Mouse (Mus musculus) natural killer cell, adult 2 months (primary cell): ENCODE data around the gene Cenps.
"Not testable (repeated sequence)": the region's sequence is repeated elsewhere in the genome, so short reads cannot be mapped to it uniquely, and the experiment has no call there.

ENCODE experiments used
- DNase-seq, 2 experiments: peaks; one replicate each; pipeline ENCODE4 v3.0.0; 2022; ENCODE audit warnings: low spot score in 2 of 2

The Cenps gene

DNA sequence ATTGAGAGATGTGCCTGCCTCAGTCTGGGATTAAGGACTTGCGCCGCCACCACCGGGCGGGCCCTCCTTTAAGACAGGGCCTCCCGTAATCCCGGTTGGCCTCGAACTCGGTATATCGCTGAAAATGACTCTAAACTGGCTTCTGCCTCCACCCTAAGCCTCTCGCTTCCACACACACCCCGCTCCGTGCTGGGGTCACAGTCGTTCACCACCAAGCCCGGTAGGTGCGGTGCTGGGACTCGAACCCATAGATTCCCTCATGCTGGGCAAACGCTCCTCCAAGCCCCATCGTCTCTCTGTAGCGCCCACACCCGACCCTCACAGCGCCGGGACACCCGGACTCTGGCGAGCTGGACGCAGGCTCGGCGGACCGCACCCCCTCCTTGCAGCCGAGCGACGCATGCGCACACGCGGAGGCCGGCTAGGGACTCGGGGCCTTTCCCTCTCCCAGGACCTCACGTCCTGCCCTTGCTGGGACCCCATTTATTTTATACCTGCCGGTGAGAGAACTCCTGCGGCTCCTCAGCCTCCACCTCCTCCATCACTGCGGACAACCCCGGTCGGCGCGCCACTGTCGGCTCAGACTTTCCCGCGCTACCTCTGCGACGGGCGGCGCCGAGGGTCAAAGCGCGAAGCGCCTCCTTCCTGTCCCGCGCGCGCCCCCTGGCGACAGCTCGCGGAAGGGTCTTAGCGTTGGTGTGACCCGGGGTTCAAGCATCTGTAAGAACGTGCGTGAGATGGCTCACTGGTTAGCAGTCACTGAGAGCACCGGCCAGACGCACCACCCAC lies at the start of gene Cenps:
TSS of gene Cenps (minus strand) at position 648 of the 789 bp plus-strand sequence.
- peak; percentile 82 to 89 for DNase-seq

DNA sequence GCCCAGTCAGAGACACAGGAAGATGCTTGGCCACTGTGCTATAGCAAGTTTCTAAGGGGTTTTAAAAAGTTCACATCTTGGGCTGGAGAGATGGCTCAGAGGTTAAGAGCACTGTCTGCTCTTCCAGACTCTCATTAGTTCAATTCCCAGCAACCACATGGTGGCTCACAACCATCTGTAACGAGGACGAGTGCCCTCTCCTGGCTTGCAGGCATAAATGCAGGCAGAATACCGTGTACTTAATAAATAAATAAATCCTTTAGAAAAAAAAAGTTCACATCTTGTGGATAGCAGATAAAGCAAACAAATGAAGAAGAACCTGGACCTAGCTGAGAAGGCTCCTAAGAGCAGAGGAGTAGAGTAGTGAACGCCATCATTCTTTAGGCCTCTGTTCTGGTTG lies 45.3 kb upstream of the Cenps start:
- peak in 1 of 2 experiments; percentile 19 for DNase-seq

DNA sequence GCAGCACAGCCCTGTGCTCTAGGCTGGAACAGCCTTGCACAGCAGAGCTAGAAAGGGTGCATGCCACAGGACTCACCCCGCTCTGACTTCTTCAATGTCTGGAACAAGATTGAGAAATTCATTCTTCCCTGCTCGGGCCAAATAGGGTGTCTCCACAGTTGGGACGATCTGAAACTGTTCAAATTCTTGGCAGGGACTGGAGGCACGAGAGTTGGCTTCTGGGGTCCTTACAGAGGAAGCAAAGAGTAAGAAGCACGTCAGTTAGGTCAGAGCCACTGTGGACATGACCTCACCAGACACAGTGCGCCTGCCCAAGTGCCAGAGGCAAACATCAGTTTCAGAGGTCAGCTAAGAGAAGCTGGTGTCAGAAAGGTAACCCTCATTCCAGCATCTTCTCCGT lies 44.8 kb upstream of the Cenps start:
- no peak for DNase-seq

DNA sequence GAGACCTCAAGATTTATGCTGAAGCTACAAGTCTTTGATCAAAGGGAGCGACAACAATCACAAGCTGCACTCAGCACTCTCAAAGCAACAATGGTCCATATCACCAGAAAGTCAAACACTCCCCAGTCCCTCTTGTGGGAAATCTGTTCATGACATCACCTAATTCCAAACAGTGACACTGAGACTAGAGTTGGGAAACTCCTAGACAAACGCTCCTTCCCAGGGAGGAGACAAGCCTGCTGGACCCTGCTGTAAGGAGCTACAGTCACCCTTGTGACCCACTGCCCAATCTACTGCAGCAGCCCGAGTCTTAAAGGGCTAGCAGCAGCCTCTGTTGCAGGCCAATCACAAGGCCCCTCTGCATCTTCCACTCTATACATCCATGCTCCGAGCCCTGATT lies 42.1 kb upstream of the Cenps start:
- DNase-seq, result no peak

DNA sequence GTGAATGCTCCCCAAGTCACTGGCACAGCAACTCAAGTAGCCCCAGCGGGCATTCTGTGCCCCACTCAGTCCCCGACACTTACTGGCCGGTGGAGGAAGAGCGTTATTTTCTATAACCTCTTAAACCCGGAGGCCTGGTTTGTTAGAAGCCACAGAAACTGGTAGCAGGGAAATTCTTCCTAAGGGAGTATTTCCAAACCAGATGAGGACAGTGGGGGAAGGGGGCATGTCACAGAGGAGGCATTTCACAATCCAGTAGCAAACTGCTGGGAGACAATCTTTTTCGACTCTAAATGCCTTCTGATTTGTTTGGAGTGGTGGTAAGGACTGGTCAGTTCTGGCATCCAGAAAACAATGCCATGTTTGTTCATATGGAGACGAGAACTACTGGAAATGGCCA lies 41.7 kb upstream of the Cenps start:
- no peak for DNase-seq

GRCm38 (mm10) chr4:149178328-149178727 lies 40.9 kb upstream of the Cenps start:
- DNase-seq, result no peak

DNA sequence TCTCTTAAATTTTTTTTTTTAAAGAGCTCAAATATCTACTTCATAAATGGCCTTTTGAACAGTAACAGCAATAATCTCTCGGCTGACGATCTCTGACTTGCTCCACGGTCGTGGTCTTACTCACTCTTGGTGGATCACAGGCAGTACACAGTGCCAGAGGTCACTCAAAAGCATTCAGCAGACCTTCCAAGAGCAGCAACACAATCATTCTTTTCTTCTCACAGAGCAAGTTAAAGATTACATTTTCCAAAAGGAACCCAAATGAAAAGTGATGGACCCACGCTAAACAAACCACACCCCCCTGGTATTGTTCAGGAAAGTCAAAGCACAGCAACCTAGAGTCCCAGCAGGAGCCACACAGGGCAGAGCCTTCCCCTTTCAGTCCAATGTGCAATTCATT lies 39.6 kb upstream of the Cenps start:
- DNase-seq, result no peak

- DNase-seq, result no peak
Measured at GRCm38 (mm10) chr4:149176645-149177044, 39.2 kb upstream of the Cenps start.

DNA sequence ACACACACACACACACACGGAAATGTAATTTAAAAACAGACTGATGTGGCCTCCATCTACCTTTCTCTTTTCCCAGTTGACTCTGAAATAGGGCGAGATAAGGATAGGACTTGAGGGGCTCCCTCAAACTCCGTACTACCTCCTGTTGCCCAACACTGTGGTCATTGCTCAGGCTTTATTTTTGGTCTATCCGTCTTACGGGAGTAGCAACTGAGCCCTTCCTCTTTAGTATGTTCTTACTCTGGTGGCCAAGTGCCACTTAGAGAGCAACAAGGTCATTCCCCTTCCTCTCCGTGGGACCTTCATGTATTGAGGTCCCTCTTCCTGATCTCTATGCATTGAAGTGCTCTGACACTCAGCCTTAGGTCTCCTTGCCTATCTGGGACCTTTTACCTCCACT lies 36.2 kb upstream of the Cenps start:
- DNase-seq, result no peak

GRCm38 (mm10) chr4:149172666-149173065 lies 35.2 kb upstream of the Cenps start:
- DNase-seq, result no peak

DNA sequence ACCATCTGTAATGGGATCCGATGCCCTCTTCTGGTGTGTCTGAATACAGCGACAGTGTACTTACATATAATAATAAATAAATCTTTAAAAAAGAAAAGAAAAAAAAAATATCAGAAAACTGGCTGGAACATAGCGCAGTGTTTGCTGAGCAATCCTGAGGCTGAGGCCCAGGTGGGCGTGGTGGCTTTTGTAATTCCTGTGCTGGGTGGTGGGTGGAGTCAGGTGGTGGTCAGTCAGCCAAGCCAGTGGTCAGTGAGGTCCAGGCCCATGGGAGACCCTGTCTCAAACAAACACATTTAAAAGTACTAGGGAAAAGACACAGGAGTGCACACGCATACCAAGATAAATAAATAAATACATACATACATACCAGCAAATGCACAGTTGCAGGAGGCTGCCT lies 34.7 kb upstream of the Cenps start:
- no peak for DNase-seq

DNA sequence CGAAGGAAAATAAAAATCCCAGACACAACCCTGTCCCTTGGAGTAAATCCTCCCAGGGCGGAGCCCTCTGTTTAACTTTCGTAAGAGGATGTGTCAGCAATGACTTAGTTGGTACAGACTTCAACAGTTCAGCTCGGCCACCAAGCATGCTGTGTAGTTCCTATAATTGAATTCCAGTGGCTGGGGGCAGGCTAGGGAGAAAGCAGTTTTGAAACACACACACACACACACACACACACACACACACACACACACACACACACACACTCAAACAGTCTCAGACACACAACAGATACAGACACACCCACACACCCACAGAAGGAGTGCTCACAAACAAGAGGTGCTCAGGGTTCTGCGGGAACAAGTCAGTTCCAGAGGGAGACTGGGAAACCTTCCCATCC lies 34.2 kb upstream of the Cenps start:
- no peak for DNase-seq

DNA sequence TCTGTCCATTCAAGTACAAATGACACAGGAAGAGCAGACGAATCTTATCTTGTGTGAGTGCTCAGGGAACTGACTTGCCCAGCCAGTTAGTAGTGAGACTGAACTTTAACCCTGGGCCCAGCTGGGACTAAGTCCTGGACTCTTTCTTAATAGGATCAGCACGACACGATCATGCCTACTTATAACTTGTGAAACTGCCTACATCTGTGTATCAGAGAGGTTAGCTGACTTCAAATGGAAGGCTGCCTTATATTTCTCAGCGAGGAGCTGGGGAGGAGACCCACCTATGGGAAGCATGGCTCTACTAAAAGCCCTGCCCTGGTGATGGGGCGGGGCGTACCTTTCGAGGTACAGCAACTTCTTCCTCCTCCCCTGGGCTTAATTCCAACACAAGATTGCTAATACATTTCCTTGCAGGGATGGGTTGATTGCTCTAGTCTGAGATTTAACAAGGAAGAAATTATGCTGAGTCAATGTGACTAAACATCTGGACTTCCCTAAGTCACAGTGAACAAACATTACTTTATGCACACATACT lies 33.0 kb upstream of the Cenps start:
- no peak for DNase-seq

GRCm38 (mm10) chr4:149169926-149170325 lies 32.5 kb upstream of the Cenps start:
- not testable (repeated sequence) for DNase-seq

- DNase-seq, result no peak
Measured at GRCm38 (mm10) chr4:149168016-149168415, 30.6 kb upstream of the Cenps start.

DNA sequence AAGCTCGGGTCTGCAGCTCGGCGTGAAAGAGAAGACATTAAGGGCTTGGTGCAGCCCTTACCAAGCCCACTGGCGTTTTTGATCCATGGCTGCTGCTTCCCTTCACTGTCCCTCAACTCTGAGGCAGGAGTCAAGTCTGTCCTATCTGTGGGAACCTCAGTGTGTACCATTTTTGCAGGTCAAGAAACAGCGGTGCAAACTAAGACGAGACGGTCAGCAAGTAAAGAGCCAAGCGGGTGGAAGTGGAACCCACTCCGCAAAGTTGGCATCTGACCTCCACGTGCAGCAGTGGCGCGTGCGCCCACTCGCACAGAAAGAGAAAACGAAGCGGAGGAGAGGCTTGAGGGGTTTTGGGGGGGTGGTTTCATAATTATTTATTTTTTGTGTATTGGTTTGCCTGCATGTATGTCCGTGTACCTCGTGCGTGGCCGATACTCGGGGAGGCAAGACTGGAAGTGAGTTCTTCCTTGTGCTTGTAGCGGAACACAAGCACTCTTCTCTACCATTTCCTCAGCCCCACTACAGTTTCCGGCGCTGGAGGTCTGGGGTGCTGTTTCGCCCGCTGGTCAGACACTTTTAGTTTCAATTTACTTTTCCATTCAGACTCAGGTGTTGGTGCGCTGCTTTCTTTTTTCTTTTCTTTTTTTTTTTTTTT lies 29.7 kb upstream of the Cenps start:
- peak; percentile 54 to 55 for DNase-seq

DNA sequence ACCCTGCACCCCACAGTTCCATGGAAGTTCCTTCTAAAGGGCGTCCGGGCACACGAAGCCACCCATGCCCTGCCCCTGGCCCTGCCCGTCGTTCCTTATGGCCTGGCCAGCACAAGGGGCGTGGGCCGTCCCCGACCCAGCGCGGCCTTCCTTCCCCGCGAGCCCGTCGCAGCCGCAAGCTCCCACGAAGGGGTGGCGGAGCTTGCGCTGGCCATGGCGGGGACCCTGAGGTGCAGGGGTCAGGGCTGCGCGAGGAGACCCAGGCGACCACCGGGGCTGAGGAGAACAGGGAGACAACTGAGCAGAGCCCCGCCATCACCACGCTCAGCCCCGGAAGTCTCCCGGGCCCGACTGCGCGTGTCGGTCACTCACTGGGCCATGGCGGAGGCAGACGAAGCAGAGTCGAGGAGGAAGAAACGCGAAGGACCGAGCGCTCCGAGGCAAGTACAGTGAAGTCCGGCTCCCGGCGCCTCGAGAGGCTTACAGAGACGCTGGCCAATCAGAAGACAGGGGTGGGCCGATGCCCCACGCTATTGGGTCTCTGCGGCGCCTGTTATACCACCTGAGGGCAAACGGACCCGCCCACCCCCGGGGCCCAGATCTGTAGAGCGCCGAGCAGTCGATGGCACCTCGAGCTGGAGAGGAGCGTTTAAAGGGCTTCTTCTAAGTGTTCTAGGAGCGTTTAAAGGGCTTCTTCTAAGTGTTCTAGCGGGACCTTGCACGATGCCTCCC lies 29.0 kb upstream of the Cenps start, which contains the start of gene Pgd:
TSS of gene Pgd (minus strand) at position 557 of the 732 bp plus-strand sequence.
- peak; percentile 91 to 94 for DNase-seq

- DNase-seq, result no peak
Measured at GRCm38 (mm10) chr4:149164150-149164549, 26.7 kb upstream of the Cenps start.

- no peak for DNase-seq
Measured at GRCm38 (mm10) chr4:149163196-149163595, 25.8 kb upstream of the Cenps start.

DNA sequence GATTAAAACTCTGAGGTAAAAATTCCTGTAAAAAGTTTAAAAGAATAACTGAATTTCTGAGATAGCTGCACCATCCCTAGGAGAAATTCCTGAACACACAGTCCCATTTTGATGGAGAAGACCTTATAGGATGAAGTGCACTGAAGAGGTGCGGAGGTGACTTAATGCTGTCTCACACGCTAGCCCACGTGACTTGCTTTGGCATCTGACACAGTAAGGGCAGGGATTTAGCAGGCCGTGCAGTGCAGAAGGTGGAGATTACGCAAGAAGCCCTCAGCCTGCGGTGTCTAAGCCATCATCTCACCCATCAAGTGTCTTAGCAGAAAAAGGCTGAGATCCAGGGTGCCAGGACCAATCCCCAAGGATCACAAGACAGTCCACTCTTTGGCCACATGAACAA lies 23.7 kb upstream of the Cenps start:
- no peak for DNase-seq

- no peak for DNase-seq
Measured at GRCm38 (mm10) chr4:149159891-149160290, 22.5 kb upstream of the Cenps start.

GRCm38 (mm10) chr4:149159203-149159602 lies 21.8 kb upstream of the Cenps start:
- DNase-seq, result no peak
